Mouse (Mus musculus): ENCODE measurements around the gene Nell2.

The Nell2 gene

DNA sequence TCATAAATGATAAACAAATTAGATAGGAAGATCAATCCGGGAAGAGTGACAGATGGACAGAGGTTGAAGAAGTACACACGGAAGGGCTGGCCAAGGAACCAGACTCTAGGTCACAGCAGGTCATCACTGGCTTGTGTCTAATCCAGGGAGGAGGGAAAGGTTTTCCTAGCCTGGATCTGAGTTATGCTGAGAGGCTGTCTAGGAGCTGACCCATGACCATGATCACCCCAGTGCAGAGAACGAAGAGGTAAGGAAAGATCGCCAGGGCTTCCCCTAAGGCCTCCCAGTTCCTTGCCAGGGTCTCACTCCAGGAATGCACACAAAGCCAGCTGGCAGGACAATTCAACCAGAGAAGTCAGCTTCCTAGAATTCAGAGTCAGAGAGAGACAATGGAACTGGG lies 139.4 kb downstream of the Nell2 start:
- POLR2A ChIA-PET: interaction anchor here in 1 of 4 experiments (1.2 kb wide), 1 partner anchor 31 kb away, joined by 3 read pairs; no protein-coding TSS in a partner anchor
- CTCF ChIA-PET: no interaction called here

DNA sequence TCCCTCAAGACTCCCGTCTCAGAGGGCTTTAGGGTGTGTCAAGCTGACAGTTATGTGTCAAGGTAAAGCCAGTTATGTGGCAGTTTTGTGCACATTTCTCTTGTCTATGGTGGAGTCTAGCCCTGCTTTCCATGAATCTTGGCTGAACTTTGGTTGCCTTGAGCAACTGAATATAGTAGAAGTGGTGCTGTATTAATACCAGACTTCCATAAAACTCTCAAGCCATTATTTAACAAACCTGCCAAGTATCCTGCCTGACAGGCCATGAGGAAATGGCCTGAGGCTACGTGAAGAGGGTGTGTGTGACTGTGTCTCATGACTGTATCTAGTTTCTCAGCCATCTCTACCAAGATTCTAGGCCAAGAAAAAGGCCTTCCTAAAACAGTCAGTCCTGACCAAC lies 147.5 kb downstream of the Nell2 start:
- ChIA-PET CTCF (no interaction called here), POLR2A (no interaction called here)

DNA sequence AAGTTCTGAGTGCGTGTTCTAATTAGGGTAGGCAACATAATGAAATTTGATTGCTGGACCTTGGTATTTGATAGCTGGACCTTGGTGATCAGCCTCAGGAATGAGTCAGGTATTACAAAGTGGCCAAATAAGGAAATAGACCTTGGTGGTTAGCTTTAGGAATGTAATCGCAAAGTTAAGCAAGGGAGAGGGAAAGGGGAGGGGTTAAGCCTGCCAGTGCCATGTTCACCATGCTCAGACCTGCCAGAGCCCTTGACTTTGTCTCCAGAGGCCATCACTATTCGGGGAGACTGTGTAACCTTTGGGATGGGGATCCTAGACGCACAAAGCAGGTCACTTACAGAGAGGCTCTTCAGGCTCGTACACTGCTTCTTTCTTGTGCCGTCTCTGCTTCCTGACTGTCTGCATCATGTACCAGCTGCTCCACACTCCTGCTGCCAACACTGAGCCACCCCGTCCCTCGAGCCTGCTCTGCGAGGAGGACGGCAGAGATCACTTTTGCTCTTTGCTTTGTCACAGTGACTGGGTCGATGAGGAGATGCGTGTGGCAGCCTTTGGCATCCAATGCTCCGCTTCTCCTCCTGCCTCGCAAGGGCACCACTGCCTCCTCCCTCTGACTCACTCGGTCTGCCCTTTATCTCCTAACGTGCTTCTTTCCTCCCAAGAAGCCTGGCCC lies 157.5 kb downstream of the Nell2 start:
- ChIA-PET POLR2A (no interaction called here), CTCF (interaction anchor here in 1 of 4 experiments (0.6 kb wide), 1 partner anchor 92 kb away, joined by 10 read pairs; no protein-coding TSS in a partner anchor)

DNA sequence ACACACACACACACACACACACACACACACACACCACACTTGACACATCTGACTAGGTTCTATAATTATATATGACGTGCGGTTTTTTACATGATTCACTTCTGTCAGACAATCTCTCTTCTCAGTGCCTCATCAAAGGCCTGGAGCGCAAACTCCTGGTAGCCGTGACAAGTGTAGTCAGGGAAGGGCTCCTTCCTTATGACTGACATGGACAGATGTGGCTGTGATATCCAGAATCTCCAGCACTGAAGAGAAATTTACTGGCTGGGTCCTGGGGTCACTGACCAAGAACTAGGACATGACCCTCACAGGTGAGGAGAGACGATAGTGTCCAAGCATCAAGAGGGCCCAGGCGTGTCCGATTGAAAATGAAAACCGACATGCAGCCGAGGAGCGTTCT lies 160.2 kb downstream of the Nell2 start:
- POLR2A ChIA-PET: interaction anchor here in 1 of 4 experiments (0.6 kb wide), 1 partner anchor 15 kb away, joined by 8 read pairs; no protein-coding TSS in a partner anchor

DNA sequence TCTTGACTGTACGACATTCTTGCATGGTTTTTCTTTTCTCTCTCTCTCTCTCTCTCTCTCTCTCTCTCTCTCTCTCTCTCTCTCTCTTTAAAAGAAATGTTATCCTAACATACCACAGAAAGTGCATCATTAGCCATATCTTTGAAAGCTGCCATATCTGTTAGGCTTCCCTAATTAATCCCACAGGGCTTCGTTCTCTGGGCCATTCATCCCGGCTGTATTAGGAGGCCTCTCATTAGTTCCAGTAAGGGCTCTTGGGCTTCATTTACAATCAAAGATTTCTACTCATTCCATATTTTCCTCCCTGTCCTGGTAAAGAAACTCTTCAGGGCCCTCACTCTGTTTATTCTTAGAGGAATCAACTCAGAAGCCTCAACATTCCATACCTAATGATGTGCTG lies 161.9 kb downstream of the Nell2 start:
- ChIA-PET CTCF (interaction anchor here in 1 of 4 experiments (0.7 kb wide), 1 partner anchor 22 kb away, joined by 3 read pairs; no protein-coding TSS in a partner anchor), POLR2A (no interaction called here)

More for the DNA sequence above, 160.2 kb downstream of the Nell2 start:
- CTCF ChIA-PET: no interaction called here

DNA sequence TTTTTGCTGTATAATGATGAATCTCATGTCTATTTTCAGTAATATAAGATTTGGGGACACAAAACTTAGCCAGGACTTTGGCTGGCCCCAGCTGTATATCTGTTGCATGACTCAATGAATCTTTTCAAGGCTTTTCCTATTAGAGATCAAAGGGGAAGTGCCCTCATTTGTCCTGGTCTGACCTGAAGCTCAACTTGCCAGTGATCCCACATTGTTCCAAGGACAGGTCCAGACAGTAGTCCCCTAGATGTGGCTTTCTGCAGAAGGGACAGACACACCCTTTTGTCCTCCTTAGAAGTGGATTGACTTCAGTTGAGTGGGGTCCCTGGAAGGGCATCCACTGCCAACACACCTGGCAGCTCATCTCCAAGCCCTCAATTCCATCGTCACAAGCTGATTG lies 173.6 kb downstream of the Nell2 start:
- POLR2A ChIA-PET: no interaction called here
- CTCF ChIA-PET: interaction anchor here in 1 of 4 experiments (1.4 kb wide), 1 partner anchor 185 kb away, joined by 3 read pairs; no protein-coding TSS in a partner anchor

DNA sequence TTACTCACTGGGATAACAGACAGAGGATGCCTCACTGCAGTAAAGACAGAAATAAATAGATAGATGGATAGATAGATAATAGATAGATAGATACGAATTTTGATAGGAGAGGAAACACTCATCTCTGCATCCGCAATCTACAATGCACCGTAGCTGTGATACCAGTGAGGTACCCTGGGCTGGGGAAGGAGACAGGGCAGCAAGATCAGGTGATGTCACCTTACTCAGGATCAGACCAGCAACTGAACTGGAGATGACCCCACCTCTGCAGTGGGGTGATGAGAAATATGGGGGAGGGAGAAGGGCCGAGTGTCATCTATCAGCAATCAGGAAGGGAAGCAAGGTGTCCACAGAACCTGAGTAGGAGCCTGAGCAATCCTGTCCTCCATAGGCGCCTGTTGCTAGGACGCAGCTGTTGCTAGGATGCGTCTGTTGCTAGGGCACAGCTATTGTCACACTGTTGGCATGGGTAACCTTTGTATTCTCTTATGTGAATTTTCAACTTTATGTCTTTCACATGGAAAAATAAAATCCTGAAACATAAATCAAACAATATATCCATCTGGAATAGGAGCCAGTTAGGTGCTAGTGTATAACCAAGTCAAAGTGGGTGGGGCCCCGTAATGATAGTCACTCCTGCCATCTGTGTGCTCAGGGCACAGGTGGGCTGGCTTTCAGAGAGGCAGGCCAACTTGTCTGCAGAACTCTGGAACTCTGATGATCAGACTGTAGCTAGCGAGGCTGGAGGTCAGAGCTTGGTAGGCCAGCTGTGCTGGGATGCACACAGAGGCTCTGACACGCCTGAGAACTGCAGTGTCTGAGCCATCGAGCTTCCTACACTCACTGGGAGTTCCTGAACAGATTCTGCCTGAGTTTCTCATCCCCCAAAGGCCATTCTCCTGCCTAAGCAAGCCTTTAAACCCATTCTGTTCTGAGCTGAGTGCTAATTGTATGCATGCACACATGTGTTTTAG lies 193.7 kb downstream of the Nell2 start:
- ChIA-PET CTCF (no interaction called here), POLR2A (interaction anchor here in 1 of 4 experiments (0.6 to 0.7 kb wide), 2 partner anchors 136 to 167 kb away, joined by 3 to 4 read pairs; no protein-coding TSS in a partner anchor)

DNA sequence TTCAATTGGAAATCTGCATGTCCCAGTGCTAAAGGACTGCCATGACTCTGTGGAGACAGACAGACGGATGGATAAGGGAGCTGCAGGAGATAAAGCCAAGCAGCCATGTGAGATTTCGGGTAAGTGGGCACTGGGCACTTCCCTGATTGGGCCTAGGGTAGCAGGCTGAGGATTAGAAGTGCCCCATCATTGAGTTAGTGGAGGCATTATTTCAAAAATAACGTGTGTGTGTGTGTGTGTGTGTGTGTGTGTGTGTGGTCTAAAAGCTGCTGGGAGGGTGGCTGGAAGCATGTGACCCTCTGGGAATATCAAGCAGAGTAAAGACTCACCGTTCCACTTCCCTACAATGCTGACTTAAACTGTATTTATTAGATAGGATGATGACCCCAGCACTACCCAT lies 195.1 kb downstream of the Nell2 start:
- ChIA-PET POLR2A (no interaction called here), CTCF (no interaction called here)

DNA sequence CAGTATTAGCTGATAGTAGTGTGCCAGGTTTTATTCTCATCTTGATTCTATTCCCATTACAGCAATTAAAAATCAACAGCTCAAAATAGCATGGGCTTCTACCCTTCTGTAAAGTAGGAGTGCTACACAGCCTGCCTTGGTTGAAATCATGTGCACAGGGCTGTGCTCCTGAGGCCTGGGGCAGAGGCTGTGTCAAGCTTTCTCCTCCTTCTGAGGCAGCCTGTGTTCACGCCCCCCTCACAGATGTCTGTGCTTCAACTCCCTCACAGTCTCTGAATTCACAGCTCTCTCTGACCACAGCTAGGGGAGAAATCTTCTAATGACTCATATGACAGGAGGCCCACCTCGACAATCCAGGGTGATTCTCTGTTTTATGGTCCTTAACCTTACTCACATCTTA lies 197.4 kb downstream of the Nell2 start:
- CTCF ChIA-PET: no interaction called here
- POLR2A ChIA-PET: interaction anchor here in 1 of 4 experiments (0.6 kb wide), 1 partner anchor 1355 kb away, joined by 4 read pairs; no protein-coding TSS in a partner anchor

DNA sequence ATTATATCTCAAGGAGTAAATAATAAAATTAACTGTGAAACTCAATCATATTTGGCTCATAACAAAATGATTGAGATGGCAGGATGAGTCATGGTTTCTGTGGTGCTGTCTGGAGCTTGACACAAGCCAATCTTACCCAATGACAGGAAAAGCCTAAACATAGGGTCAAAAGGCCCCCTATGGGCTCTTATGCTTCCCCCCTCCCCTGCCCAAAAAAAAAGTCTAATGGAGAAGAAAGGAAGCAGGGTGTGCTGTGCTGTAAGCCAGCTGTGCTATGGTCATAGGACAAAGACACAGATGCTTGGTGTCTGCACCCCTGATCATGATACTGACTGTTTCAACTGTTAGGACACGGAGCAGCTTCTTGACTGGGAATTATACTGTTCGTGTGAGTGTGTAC lies 205.6 kb downstream of the Nell2 start:
- CTCF ChIA-PET: no interaction called here

DNA sequence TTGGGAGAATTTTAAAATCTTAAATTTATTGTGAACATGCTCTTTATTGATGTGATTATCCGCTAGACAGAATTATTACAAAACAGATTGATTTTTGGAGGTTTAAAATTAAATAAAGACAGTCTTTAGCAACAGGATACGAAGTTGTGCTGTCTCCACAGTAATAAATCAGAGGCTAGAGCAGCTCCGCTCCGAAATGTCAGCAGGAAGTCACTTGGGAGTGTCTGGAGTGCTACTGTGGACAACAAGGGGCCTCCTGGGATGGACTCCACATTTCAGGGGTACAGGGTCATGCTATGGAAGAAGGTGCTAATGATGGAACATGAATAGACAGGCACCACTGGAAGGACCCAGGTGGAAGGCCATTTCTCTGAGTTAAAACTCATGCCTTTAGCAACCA lies 211.7 kb downstream of the Nell2 start:
- CTCF ChIA-PET: no interaction called here
- POLR2A ChIA-PET: no interaction called here

More for the DNA sequence above, 205.6 kb downstream of the Nell2 start:
- POLR2A ChIA-PET: interaction anchor here in 1 of 4 experiments (0.7 kb wide), 1 partner anchor 207 kb away, joined by 3 read pairs; no protein-coding TSS in a partner anchor

DNA sequence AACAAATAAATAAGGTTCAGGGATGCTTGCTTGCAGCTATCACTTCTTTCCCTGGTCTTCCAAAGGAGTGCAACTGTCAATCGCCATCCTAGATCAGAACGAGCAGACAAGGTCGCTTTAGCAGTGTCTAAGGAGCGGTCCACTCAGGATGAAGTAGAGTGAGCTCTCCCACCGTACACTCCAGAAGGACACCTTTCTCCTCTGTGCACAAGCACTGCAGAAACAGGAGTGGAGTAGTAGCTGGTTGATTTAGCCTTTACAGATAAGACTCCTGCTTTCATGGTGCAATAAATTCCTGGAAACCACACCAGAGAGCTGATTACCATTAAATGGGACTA lies 213.6 kb downstream of the Nell2 start:
- POLR2A ChIA-PET: no interaction called here
- CTCF ChIA-PET: no interaction called here

DNA sequence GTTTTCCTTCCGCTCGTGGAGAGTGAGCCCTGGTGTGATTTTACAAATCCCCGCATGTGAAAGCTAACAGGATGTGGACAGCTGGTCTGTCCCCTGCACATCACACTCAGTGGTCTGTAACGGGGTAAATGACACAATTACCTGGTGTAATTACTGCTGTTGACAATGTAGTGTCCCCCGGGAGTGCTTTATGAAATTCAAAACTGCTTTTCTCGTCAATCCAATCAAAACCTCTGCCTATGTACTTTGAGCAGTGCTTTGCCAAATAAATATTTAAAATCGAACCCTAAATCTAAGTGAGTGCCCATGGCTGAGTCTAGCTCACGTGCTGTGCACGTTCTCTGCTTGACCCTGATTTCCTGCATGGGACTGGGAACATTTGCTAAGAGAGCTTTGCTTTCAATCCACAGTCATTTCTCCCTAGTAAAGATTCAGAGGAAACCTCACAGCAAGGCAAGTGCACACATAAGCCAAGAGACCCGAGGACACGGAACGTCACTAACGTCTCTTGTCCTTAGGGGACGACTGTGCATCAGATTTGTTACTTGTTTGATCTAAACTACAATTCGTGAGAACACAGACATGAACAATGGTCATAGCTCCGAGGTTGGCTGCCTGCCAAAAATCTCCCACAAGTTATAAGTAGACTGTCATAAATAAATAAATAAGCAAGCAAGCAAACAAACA lies 214.1 kb downstream of the Nell2 start:
- POLR2A ChIA-PET: no interaction called here

DNA sequence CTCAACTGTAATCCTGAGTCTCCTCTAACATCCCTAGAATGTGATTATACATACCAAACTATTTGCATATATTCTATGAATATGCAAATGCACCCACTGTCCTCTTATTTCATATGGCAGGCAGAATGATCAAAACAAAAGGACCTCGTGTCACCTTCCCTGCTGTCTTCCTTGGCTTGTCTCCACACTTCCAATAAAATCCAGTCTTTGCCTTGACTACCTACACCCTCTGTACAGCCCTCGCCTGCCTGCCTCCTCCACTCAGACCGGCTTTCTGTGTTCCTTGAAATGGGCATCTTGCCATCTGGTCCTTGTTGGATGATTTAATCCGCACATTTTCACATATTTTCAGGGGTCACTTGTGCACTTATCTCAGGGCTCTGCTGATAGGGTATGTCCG lies 215.1 kb downstream of the Nell2 start:
- CTCF ChIA-PET: no interaction called here
- POLR2A ChIA-PET: interaction anchor here in 1 of 4 experiments (0.6 kb wide), 1 partner anchor 184 kb away, joined by 4 read pairs; no protein-coding TSS in a partner anchor

More for the DNA sequence above, 214.1 kb downstream of the Nell2 start:
- CTCF ChIA-PET: no interaction called here

DNA sequence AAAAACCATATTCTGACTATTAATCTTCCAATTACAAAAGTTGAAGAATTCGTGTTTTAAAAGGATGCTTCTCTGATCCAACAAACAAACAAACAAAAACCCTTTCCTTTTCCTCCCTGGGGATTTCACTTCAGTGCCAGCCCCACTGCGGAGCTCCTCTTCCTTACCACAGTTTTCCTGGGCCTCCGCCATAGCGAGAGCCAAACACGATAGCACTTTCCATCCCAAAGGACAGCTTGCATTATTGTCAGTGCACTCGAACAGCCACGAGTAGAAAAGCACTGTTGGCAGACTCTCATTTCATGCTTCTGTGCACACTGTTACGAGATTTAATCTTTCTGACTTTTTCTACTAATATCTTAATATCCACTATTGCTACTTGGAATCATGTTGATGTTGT lies 224.3 kb downstream of the Nell2 start:
- POLR2A ChIA-PET: no interaction called here
- CTCF ChIA-PET: no interaction called here

DNA sequence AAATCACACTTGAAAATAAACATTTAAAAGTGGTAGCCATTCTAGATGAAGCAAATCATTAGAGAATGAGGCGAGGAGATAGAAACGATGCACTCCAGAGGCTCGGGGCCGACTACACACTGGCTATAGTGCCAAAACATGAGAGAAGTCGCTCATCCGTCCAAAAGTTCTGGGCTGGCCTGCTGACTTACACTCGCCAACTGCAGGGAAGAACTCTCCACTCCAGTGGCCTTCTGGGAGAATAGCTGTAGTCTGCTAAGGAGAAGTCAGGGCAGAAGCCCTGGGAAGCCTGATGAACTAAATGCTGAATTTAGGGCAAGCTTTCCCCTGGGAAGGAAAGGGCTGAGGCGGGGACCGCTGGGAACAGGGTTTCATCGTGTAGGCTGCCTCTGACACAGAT lies 231.8 kb downstream of the Nell2 start:
- ChIA-PET CTCF (no interaction called here), POLR2A (no interaction called here)

DNA sequence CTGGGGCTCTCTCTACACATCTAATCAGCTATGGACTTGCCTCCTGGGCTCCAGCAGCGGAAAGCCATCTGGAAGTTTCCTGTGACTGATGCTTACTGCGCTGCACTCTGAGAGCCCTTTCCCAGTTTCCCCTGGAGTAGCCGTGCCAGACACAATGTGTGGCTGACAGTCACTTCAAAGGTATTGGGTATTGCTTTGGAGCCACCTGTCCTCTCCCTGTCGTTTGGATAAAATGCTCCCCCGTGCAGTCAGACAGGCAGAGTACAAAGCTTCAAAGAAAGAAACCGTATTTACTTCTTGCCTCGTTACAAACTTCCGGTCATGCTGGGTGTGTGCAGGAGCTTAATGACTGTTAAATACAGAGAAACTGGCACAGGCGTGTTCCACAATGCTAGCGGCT lies 239.3 kb downstream of the Nell2 start:
- ChIA-PET CTCF (interaction anchor here in 1 of 4 experiments (0.5 kb wide), 1 partner anchor 233 kb away, joined by 3 read pairs; no protein-coding TSS in a partner anchor), POLR2A (interaction anchor here in 1 of 4 experiments (0.5 kb wide), 1 partner anchor 68 kb away, joined by 4 read pairs; no protein-coding TSS in a partner anchor)

DNA sequence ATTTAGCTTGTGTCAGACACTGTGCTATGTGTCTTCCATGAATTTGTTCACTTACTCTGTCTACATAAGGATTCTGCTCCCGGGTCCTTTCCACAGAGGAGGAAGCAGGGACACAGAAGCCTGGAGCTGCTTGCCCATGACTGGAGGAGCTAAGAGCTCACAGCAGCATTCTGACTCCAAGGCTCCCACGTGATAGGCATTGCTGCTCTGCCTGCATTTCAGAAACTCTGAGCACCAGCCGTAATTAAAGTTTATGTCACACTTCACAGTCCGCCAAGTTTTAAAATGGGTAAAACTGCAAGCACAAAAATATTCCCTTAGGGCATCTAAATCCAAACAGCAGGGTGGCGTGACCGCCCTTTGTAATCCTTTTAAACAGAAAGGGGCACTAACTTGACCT lies 243.2 kb downstream of the Nell2 start:
- CTCF ChIA-PET: interaction anchor here in 1 of 4 experiments (0.7 kb wide), 1 partner anchor 1813 kb away, joined by 4 read pairs; no protein-coding TSS in a partner anchor
- POLR2A ChIA-PET: interaction anchor here in 1 of 4 experiments (0.6 kb wide), 1 partner anchor 576 kb away, joined by 4 read pairs; no protein-coding TSS in a partner anchor

DNA sequence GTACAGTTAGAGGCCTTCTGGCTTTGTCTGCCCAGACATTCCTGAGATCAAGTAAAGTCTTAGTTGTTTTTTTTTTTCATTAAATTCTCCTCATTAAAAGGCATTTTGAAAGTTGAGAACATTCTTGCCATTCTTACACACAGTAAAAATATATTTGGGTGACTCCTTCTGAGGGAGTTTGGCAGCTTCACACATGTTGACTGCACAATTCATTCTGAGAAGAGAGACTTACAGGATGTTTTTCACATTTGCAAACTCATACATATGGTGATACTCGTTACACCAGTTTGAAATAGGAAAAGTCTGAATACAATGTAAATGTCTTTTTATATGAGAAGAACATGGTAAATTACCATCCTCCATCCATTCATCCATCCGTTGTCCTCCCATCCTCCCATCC lies 247.4 kb downstream of the Nell2 start:
- ChIA-PET CTCF (no interaction called here), POLR2A (no interaction called here)

DNA sequence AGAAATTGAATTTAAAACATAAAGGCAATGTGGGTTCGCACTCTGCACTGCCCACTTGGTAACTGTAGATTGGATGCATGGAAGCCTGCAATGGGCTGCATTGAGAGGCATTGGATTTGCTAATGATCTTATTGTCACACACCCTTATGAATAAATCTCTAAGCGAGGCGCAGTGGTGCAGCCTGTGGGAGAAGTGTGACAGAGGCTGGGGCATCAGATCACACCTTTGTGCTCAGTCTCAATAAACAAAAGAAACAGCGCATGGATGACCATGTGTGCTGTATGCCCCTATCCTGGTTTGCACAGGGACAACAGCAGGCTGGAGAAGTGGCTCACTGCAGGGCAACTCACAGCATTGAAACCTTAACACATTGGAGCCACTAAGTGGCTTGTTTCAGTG lies 250.4 kb downstream of the Nell2 start:
- ChIA-PET POLR2A (no interaction called here), CTCF (no interaction called here)

Data from embryonic stem cell, embryonic (primary cell).